Mouse (Mus musculus) C2C12 (cell line): ENCODE data around the gene Susd3.

Source experiments
- CEBPB ChIP-seq: IDR thresholded peaks from one replicate; pipeline ENCODE4 v1.6.1; 2011; ENCODE audit warnings: low read depth, mild to moderate bottlenecking, control low read depth, moderate library complexity
- CTCF ChIP-seq: IDR thresholded peaks from one replicate; pipeline ENCODE4 v1.5.1; 2011; ENCODE audit not compliant: control insufficient read depth, insufficient read depth, insufficient read length
- FOSL1 ChIP-seq: IDR thresholded peaks from one replicate; pipeline ENCODE4 v1.8.0; 2011; ENCODE audit warnings: mild to moderate bottlenecking, low read length; ENCODE audit not compliant: poor library complexity, insufficient read depth, severe bottlenecking
- MAX ChIP-seq: IDR thresholded peaks from one replicate; pipeline ENCODE4 v1.6.1; 2011; ENCODE audit warnings: mild to moderate bottlenecking, control low read depth
- MYOD1 ChIP-seq: IDR thresholded peaks from one replicate; pipeline ENCODE4 v1.6.1; 2011; ENCODE audit warnings: low read depth; ENCODE audit not compliant: control insufficient read depth, insufficient read length
- MYOG ChIP-seq: IDR thresholded peaks from one replicate; pipeline ENCODE4 v1.6.1; 2011; ENCODE audit not compliant: control insufficient read depth, insufficient read length; ENCODE audit errors: extremely low read depth
- USF1 ChIP-seq: IDR thresholded peaks from one replicate; pipeline ENCODE4 v1.6.1; 2011; ENCODE audit warnings: low read depth, mild to moderate bottlenecking, control low read depth, moderate library complexity

GRCm38 (mm10) chr13:49233792-49234572, 14.5 kb downstream of the Susd3 start:
- TF ChIP-seq CTCF (no peak), MAX (no peak), MYOD1 (no peak), USF1 (no peak), CEBPB (no peak), MYOG (no peak), FOSL1 (no peak)
